Mouse (Mus musculus): ENCODE results near the gene Klhl12. TPM values are rescaled to one million over a fixed set of nuclear protein-coding genes. Genes with fewer than 3 reads are reported as not detected.
"Not testable (repeated sequence)": the region's sequence is repeated elsewhere in the genome, so short reads cannot be mapped to it uniquely, and the experiment has no call there.

Klhl12 gene
- polyA plus RNA-seq, 1 experiment from 2014 or later: 37.7 TPM

GRCm38 (mm10) chr1:134423911-134424310 lies 31.4 kb upstream of the Klhl12 start:
- Histone ChIP-seq H3K27me3 (replicated peaks) (no peaks in the 10 kb centered on the region), H3K36me3 (replicated peaks) (peaks cover 42% of the 10 kb centered on the region)
- WGBS: 78% methylated on average over 10 of the region's 10 CpGs

DNA sequence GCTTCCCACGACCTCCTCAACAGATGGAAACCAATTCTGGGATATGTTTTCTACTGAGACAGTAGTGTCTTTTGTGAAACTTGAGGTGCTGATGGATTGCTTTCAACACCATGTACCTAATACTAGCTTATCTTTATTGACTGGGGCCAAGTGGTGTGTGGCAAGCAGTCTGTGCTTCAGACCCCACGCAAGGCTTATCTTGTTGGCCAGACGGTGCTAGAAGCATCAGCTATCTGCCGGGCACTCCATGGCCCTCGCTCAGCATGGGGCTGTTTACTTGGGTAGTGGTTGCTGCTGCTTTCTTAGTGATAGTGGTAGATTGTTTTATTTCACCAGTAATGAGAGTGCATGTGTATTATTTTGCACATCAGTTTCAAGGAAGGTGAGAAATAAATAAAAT lies 29.0 kb upstream of the Klhl12 start:
- H3K27ac ChIP-seq: no peak overlapping the region
- H3K36me3 ChIP-seq (replicated peaks): peaks cover 56% of the 10 kb centered on the region
- H3K9me3 ChIP-seq: no peaks in the 10 kb centered on the region
- no peak overlapping the region for H3K4me3 ChIP-seq
- no peak for ATAC-seq (replicated peaks)
- H3K9ac ChIP-seq: no peak overlapping the region
- WGBS: 90% methylated on average over 5 of the region's 5 CpGs
- no peaks in the 10 kb centered on the region for H3K27me3 ChIP-seq (replicated peaks)
- H3K4me2 ChIP-seq: no peak overlapping the region
- H3K4me1 ChIP-seq: 0 out of 2 replicates have a peak, but pooled peaks cover under 1% of the 10 kb centered on the region

More at GRCm38 (mm10) chr1:134423911-134424310, 31.4 kb upstream of the Klhl12 start:
- Histone ChIP-seq H3K4me1 (peaks cover 15% of the 10 kb centered on the region), H3K27ac (no peak overlapping the region), H3K9ac (no peak overlapping the region), H3K4me3 (no peak overlapping the region), H3K4me2 (no peak overlapping the region), H3K9me3 (no peaks in the 10 kb centered on the region)
- no peak for ATAC-seq (replicated peaks)

DNA sequence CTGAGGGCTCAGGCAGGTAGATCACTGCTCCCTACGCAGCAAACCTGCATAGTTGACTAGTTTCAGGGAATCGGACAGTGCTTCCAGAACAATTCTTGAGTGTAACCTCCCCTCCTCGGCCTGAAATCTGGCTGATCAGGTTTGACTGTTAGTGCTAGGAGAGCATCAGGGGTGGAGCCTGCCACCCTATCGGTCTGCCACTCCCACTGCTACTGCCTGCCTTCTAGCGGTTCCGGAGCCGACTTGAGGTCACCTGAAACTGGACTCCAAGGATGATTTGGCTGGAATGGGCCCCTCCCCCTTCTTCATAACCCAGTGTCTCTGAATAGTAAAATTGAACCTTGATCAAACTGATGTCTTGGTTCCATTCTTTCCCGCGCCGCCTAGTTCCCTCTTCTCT lies 22.3 kb upstream of the Klhl12 start:
- WGBS: 89% methylated on average over 10 of the region's 10 CpGs
- H3K4me1 ChIP-seq: no peaks in the 10 kb centered on the region

DNA sequence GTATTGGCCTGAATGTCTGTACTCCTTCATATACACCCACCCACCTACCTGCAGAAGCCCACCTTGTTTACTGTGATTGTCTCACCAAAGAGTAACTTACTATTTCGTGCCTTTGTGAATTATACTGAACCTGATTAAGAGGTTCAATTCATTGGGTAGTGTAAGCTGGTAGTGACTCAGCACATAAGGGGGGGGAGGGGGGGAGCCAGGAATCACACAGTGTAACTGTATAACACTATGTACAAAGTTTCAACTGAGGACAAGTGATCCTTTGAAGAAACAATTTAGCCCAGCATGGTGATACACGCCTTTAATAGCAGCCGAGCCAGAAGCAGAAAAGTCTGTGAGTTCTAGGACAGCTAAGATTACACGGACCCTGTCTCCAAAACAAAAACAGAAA lies 21.9 kb upstream of the Klhl12 start:
- no peaks in the 10 kb centered on the region for H3K4me1 ChIP-seq
- ATAC-seq (replicated peaks): no peak
- peaks cover 40% of the 10 kb centered on the region for H3K36me3 ChIP-seq (replicated peaks)
- no peak overlapping the region for H3K4me2 ChIP-seq
- H3K27ac ChIP-seq: no peak overlapping the region
- no peak overlapping the region for H3K9ac ChIP-seq
- H3K4me3 ChIP-seq: no peak overlapping the region
- H3K27me3 ChIP-seq (replicated peaks): no peaks in the 10 kb centered on the region
- H3K9me3 ChIP-seq: no peaks in the 10 kb centered on the region
- 94% methylated on average over 4 of the region's 4 CpGs for WGBS

More for the DNA sequence above, 22.3 kb upstream of the Klhl12 start:
- no peak overlapping the region for H3K9ac ChIP-seq
- H3K4me2 ChIP-seq: no peak overlapping the region
- no peak overlapping the region for H3K27ac ChIP-seq
- no peak overlapping the region for H3K4me3 ChIP-seq
- no peak for ATAC-seq (replicated peaks)
- H3K36me3 ChIP-seq (replicated peaks): peaks cover 44% of the 10 kb centered on the region
- no peaks in the 10 kb centered on the region for H3K27me3 ChIP-seq (replicated peaks)
- no peaks in the 10 kb centered on the region for H3K9me3 ChIP-seq

DNA sequence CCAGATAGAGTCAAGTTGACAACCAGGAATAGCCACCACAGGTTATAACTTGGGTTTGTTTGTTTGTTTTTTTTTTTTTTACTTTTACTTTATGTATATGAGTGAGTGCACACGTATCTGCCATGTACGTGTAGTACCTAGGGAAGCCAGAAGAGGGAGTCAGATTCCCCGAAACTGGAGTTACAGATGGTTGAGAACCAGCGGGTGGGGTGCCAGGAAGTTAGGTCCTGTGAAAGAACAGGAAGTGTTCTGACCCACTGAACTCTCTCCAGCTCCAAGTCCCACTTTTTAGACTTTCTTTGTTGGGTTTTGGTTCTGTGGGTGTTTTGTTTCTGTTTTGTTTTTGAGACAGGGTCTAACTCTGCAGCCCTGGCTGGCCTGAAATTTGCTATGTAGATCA lies 19.9 kb upstream of the Klhl12 start:
- peaks cover 28% of the 10 kb centered on the region; the same call in 1 of the 2 replicates for H3K36me3 ChIP-seq (replicated peaks)
- no peak overlapping the region for H3K9ac ChIP-seq
- H3K4me3 ChIP-seq: no peak overlapping the region
- no peaks in the 10 kb centered on the region for H3K27me3 ChIP-seq (replicated peaks)
- H3K4me1 ChIP-seq: no peaks in the 10 kb centered on the region
- ATAC-seq (replicated peaks): no peak
- H3K4me2 ChIP-seq: no peak overlapping the region
- no peak overlapping the region for H3K27ac ChIP-seq
- no peaks in the 10 kb centered on the region for H3K9me3 ChIP-seq
- WGBS: 19% methylated on average over 4 of the region's 4 CpGs

DNA sequence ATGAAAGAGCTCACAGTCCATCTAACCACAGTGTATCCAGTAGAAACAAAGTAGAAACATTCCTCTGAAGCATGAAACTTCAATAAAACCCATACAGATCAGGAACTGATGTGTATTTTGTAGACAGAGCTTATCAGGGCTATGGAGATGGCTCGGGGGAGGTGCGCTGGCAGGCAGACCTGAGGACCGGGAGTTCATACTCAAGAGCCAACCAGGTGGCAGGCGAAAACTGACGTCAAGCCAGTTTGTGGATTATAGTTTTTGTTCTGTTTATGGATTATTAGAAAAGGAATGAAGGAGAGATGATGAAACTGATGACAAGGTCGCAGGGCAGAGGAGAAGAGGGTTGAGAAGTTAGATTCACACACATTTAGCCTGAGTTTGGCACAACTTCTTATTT lies 14.9 kb upstream of the Klhl12 start:
- H3K9me3 ChIP-seq: no peaks in the 10 kb centered on the region
- no peak overlapping the region for H3K27ac ChIP-seq
- no peaks in the 10 kb centered on the region for H3K27me3 ChIP-seq (replicated peaks)
- no peak overlapping the region for H3K4me3 ChIP-seq
- no peaks in the 10 kb centered on the region for H3K36me3 ChIP-seq (replicated peaks)
- H3K4me1 ChIP-seq: no peaks in the 10 kb centered on the region
- H3K4me2 ChIP-seq: no peak overlapping the region
- H3K9ac ChIP-seq: no peak overlapping the region
- ATAC-seq (replicated peaks): no peak
- 93% methylated on average over 6 of the region's 6 CpGs for WGBS

- H3K9me3 ChIP-seq; H3K4me3 ChIP-seq; ATAC-seq (replicated peaks); H3K27me3 ChIP-seq (replicated peaks); H3K27ac ChIP-seq; H3K9ac ChIP-seq; H3K4me1 ChIP-seq; H3K4me2 ChIP-seq; H3K36me3 ChIP-seq (replicated peaks): not testable (repeated sequence)
- WGBS: 91% methylated on average over 6 of the region's 10 CpGs
These were observed 13.6 kb upstream of the Klhl12 start for GRCm38 (mm10) chr1:134441737-134442136.

GRCm38 (mm10) chr1:134442394-134442793 lies 12.9 kb upstream of the Klhl12 start:
- Histone ChIP-seq H3K4me1 (no peaks in the 10 kb centered on the region), H3K4me2 (no peak overlapping the region), H3K9me3 (no peaks in the 10 kb centered on the region), H3K9ac (no peak overlapping the region), H3K36me3 (replicated peaks) (no peaks in the 10 kb centered on the region), H3K27ac (no peak overlapping the region), H3K4me3 (no peak overlapping the region), H3K27me3 (replicated peaks) (no peaks in the 10 kb centered on the region)
- ATAC-seq (replicated peaks): no peak
- 88% methylated on average over 3 of the region's 3 CpGs for WGBS

DNA sequence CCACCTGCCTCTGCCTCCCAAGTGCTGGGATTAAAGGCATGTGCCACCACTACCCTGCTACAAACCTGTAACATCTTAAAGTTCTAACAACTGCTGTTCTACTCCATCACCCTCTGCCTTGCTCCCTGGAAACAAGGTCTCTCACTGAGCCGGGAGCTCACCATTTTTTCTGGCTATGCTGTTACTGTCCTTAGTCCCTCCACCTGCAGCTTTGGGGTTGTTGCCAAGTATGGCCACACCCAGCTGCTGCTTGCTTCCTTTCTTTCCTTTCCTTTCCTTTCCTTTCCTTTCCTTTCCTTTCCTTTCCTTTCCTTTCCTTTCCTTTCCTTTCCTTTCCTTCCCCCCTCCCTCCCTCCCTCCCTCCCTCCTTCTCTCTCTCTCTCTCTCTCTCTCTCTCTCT lies 12.0 kb upstream of the Klhl12 start:
- H3K36me3 ChIP-seq (replicated peaks); ATAC-seq (replicated peaks); H3K4me2 ChIP-seq; H3K27me3 ChIP-seq (replicated peaks); H3K9ac ChIP-seq; H3K4me1 ChIP-seq; H3K27ac ChIP-seq; H3K9me3 ChIP-seq; H3K4me3 ChIP-seq: not testable (repeated sequence)
- 79% methylated on average over 1 of the region's 1 CpGs for WGBS

DNA sequence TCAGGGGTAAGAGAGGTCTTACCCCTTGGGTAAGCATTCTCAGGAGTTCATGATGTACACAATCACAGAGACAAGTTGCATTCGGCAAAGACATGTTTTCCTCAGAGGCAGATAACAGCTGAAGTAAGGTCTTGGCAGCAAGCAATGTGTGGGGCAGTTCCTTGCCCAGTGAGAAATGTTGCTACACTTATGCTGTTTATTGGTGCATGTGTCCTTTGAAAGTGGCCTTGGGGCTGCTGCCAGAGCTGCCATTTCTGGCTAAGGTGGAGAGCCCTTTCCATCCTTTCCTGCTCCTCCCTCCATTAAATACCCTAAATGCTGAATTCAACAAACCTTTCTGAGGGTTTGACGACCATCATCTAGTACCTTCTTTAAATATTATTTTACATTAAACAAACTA lies 9.9 kb upstream of the Klhl12 start:
- Histone ChIP-seq H3K27ac (no peak overlapping the region), H3K9ac (no peak overlapping the region), H3K9me3 (no peaks in the 10 kb centered on the region), H3K4me3 (no peak overlapping the region), H3K36me3 (replicated peaks) (no peaks in the 10 kb centered on the region), H3K4me1 (no peaks in the 10 kb centered on the region), H3K4me2 (no peak overlapping the region), H3K27me3 (replicated peaks) (no peaks in the 10 kb centered on the region)
- ATAC-seq (replicated peaks): no peak
- WGBS: 99% methylated on average over 2 of the region's 2 CpGs

DNA sequence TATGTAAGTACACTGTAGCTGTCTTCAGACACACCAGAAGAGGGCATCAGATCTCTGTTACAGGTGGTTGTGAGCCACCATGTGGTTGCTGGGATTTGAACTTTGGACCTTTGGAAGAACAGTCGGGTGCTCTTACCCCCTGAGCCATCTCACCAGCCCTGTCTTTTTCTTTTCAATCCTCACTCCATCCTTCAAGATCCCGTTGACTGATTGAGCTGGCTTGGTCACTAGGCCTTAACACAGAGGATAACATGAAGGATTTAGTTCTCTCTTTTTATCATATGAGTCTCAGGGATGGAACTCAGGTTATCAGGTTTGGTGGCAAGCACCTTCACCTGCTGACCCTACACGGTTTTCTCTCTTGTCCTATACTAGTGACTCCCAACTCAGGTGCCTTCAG lies 6.8 kb upstream of the Klhl12 start:
- 81% methylated on average over 3 of the region's 3 CpGs for WGBS
- H3K27ac ChIP-seq; H3K36me3 ChIP-seq (replicated peaks); H3K4me1 ChIP-seq; H3K9ac ChIP-seq; H3K27me3 ChIP-seq (replicated peaks); H3K9me3 ChIP-seq; ATAC-seq (replicated peaks); H3K4me2 ChIP-seq; H3K4me3 ChIP-seq: not testable (repeated sequence)

- no peaks in the 10 kb centered on the region for H3K27me3 ChIP-seq (replicated peaks)
- no peaks in the 10 kb centered on the region for H3K9me3 ChIP-seq
- no peak overlapping the region for H3K27ac ChIP-seq
- no peak overlapping the region for H3K9ac ChIP-seq
- no peak overlapping the region for H3K4me3 ChIP-seq
- H3K4me2 ChIP-seq: no peak overlapping the region
- H3K4me1 ChIP-seq: peaks cover 8% of the 10 kb centered on the region
- WGBS: 89% methylated on average over 4 of the region's 4 CpGs
- H3K36me3 ChIP-seq (replicated peaks): no peaks in the 10 kb centered on the region
- no peak for ATAC-seq (replicated peaks)
These were observed 5.1 kb upstream of the Klhl12 start for GRCm38 (mm10) chr1:134450201-134450600.

GRCm38 (mm10) chr1:134450986-134451385 lies 4.3 kb upstream of the Klhl12 start:
- H3K36me3 ChIP-seq (replicated peaks): no peaks in the 10 kb centered on the region
- H3K27ac ChIP-seq: no peak overlapping the region
- H3K27me3 ChIP-seq (replicated peaks): no peaks in the 10 kb centered on the region
- H3K4me1 ChIP-seq: peaks cover 10% of the 10 kb centered on the region
- H3K9me3 ChIP-seq: no peaks in the 10 kb centered on the region
- H3K4me3 ChIP-seq: no peak overlapping the region
- ATAC-seq (replicated peaks): no peak
- H3K9ac ChIP-seq: no peak overlapping the region
- no peak overlapping the region for H3K4me2 ChIP-seq
- WGBS: 46% methylated on average over 3 of the region's 3 CpGs

DNA sequence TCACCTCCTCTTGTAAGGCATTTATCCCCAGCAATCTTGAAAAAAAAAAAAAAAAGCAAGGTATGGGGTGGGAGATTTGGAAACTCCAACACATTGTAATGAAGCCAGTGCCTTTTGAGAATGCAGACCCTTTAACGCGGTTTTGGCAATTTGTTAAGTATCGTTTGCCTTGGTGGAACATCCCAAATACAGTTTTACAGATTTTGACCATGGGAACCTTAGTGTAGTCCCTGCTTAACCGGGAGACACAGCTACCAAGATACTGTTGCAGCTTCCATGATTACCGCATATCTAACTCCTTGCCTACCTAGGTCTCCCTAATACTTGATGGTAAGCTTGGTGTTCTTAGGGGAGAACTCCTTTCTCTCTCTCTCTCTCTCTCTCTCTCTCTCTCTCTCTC lies 729 bp downstream of the Klhl12 start:
- ATAC-seq (replicated peaks): no peak
- peak overlapping the region; percentile 94 for H3K4me3 ChIP-seq
- peak overlapping the region; percentile 91 for H3K9ac ChIP-seq
- no peak overlapping the region for H3K27ac ChIP-seq
- no peaks in the 10 kb centered on the region for H3K9me3 ChIP-seq
- H3K27me3 ChIP-seq (replicated peaks): no peaks in the 10 kb centered on the region
- H3K4me1 ChIP-seq: peaks cover 19% of the 10 kb centered on the region
- peaks cover 17% of the 10 kb centered on the region for H3K36me3 ChIP-seq (replicated peaks)
- peak overlapping the region; percentile 80 for H3K4me2 ChIP-seq
- 16% methylated on average over 5 of the region's 5 CpGs for WGBS

All from midbrain, embryonic 15.5 days (tissue).